Mouse (Mus musculus): ENCODE measurements around the gene Fam20c. TPM values are rescaled to one million over a fixed set of nuclear protein-coding genes. Genes with fewer than 3 reads are reported as not detected.

Gene Fam20c
- total RNA-seq, 2 experiments from 2014 or later = 16.8 to 21.3 TPM

- H3K27ac ChIP-seq = peak overlapping the region; percentile 86
- peak overlapping the region; percentile 37 for H3K4me3 ChIP-seq
- no peak for DNase-seq
- intact Hi-C loops (cut with DNase I) = no loop called here
- TF ChIP-seq CTCF (IDR thresholded peaks at IDR 0.05) = no peak
These were observed 7.6 kb downstream of the Fam20c start for GRCm38 (mm10) chr5:138761836-138762334.

- Histone ChIP-seq H3K4me3 (no peak overlapping the region), H3K27ac (peak overlapping the region; percentile 86)
- intact Hi-C loops (cut with DNase I) = no loop called here
- peak; percentile 73 for DNase-seq
- TF ChIP-seq CTCF (IDR thresholded peaks at IDR 0.05) = no peak
These were observed 8.0 kb downstream of the Fam20c start for GRCm38 (mm10) chr5:138762361-138762760.

- no peak overlapping the region for H3K27ac ChIP-seq
- no peak for DNase-seq
- no peak overlapping the region for H3K4me3 ChIP-seq
- TF ChIP-seq CTCF (IDR thresholded peaks at IDR 0.05) = no peak
- intact Hi-C loops (cut with DNase I) = no loop called here
These were observed 10.3 kb downstream of the Fam20c start for GRCm38 (mm10) chr5:138764601-138765000.

GRCm38 (mm10) chr5:138767650-138768049, 13.3 kb downstream of the Fam20c start:
- no peak overlapping the region for H3K27ac ChIP-seq
- no peak for DNase-seq
- intact Hi-C loops (cut with DNase I) = no loop called here
- H3K4me3 ChIP-seq = no peak overlapping the region
- TF ChIP-seq CTCF (IDR thresholded peaks at IDR 0.05) = no peak

GRCm38 (mm10) chr5:138768704-138769103, 14.4 kb downstream of the Fam20c start:
- no peak overlapping the region for H3K4me3 ChIP-seq
- DNase-seq = no peak
- intact Hi-C loops (cut with DNase I) = no loop called here
- TF ChIP-seq CTCF (IDR thresholded peaks at IDR 0.05) = no peak
- peak overlapping the region; percentile 49 for H3K27ac ChIP-seq

GRCm38 (mm10) chr5:138769126-138769525, 14.8 kb downstream of the Fam20c start:
- intact Hi-C loops (cut with DNase I) = no loop called here
- no peak for TF ChIP-seq CTCF (IDR thresholded peaks at IDR 0.05)
- no peak overlapping the region for H3K4me3 ChIP-seq
- DNase-seq = no peak
- peak overlapping the region; percentile 49 for H3K27ac ChIP-seq

- intact Hi-C loops (cut with DNase I) = no loop called here
- Histone ChIP-seq H3K27ac (no peak overlapping the region), H3K4me3 (no peak overlapping the region)
- DNase-seq = no peak
- no peak for TF ChIP-seq CTCF (IDR thresholded peaks at IDR 0.05)
These were observed 20.8 kb downstream of the Fam20c start for GRCm38 (mm10) chr5:138775096-138775495.

- H3K4me3 ChIP-seq = no peak overlapping the region
- peak; percentile 58 for DNase-seq
- no peak for TF ChIP-seq CTCF (IDR thresholded peaks at IDR 0.05)
- H3K27ac ChIP-seq = no peak overlapping the region
- intact Hi-C loops (cut with DNase I) = no loop called here
These were observed 22.0 kb downstream of the Fam20c start for GRCm38 (mm10) chr5:138776346-138776745.

- no peak overlapping the region for H3K27ac ChIP-seq
- peak; percentile 33 for DNase-seq
- TF ChIP-seq CTCF (IDR thresholded peaks at IDR 0.05) = no peak
These were observed 24.6 kb downstream of the Fam20c start for GRCm38 (mm10) chr5:138778731-138779463.

GRCm38 (mm10) chr5:138779655-138780054, 25.3 kb downstream of the Fam20c start:
- intact Hi-C loops (cut with DNase I) = no loop called here
- TF ChIP-seq CTCF (IDR thresholded peaks at IDR 0.05) = no peak
- DNase-seq = no peak

More at GRCm38 (mm10) chr5:138778731-138779463, 24.6 kb downstream of the Fam20c start:
- no peak overlapping the region for H3K4me3 ChIP-seq
- intact Hi-C loops (cut with DNase I) = no loop called here

GRCm38 (mm10) chr5:138782697-138783096, 28.4 kb downstream of the Fam20c start:
- no peak overlapping the region for H3K4me3 ChIP-seq
- intact Hi-C loops (cut with DNase I) = no loop called here
- no peak overlapping the region for H3K27ac ChIP-seq
- no peak for TF ChIP-seq CTCF (IDR thresholded peaks at IDR 0.05)
- no peak for DNase-seq

More at GRCm38 (mm10) chr5:138779655-138780054, 25.3 kb downstream of the Fam20c start:
- Histone ChIP-seq H3K4me3 (no peak overlapping the region), H3K27ac (no peak overlapping the region)

- DNase-seq = no peak
- TF ChIP-seq CTCF (IDR thresholded peaks at IDR 0.05) = no peak
- no peak overlapping the region for H3K4me3 ChIP-seq
- intact Hi-C loops (cut with DNase I) = no loop called here
- H3K27ac ChIP-seq = no peak overlapping the region
These were observed 28.9 kb downstream of the Fam20c start for GRCm38 (mm10) chr5:138783181-138783580.

GRCm38 (mm10) chr5:138785986-138786515, 31.7 kb downstream of the Fam20c start:
- intact Hi-C loops (cut with DNase I) = no loop called here
- no peak overlapping the region for H3K27ac ChIP-seq
- H3K4me3 ChIP-seq = no peak overlapping the region
- TF ChIP-seq CTCF (IDR thresholded peaks at IDR 0.05) = no peak
- DNase-seq = peak; percentile 38

Data from gastrocnemius, adult 2 months (tissue).